Mouse (Mus musculus) neural tube, embryonic 12.5 days (tissue): Measurements from ENCODE around the gene Chrne. TPM values are rescaled to one million over a fixed set of nuclear protein-coding genes. Genes with fewer than 3 reads are reported as not detected.

ENCODE experiments used
- ATAC-seq: fragments of 200-750 bp; cut with Nextera tagmentation; 2 replicates; pipeline ENCODE4 v1.8.0; 2017; ENCODE audit warnings: low read depth, mild to moderate bottlenecking, moderate TSS enrichment, moderate library complexity; ENCODE audit not compliant: low FRiP score
- H3K27ac ChIP-seq: fragments of 300-500 bp; sonication (generic); 2 replicates; pipeline ENCODE4 v1.5.1; 2016
- H3K27me3 ChIP-seq: fragments of 300-500 bp; sonication (generic); replicated peaks from 2 replicates; pipeline ENCODE4 v1.6.1; 2016; ENCODE audit warnings: mild to moderate bottlenecking
- H3K36me3 ChIP-seq: fragments of 300-500 bp; sonication (generic); 2 replicates; pipeline ENCODE4 v1.6.1; 2016; ENCODE audit warnings: mild to moderate bottlenecking
- H3K4me1 ChIP-seq: fragments of 300-500 bp; sonication (generic); 2 replicates; pipeline ENCODE4 v1.6.1; 2016
- H3K4me2 ChIP-seq: fragments of 300-500 bp; sonication (generic); replicated peaks from 2 replicates; pipeline ENCODE4 v1.6.1; 2016; ENCODE audit warnings: mild to moderate bottlenecking
- H3K4me3 ChIP-seq: fragments of 300-500 bp; sonication (generic); 2 replicates; pipeline ENCODE4 v1.5.1; 2016
- H3K9ac ChIP-seq: fragments of 300-500 bp; sonication (generic); 2 replicates; pipeline ENCODE4 v1.6.1; 2016; ENCODE audit warnings: mild to moderate bottlenecking
- H3K9me3 ChIP-seq: fragments of 300-500 bp; sonication (generic); 2 replicates; pipeline ENCODE4 v1.6.1; 2016; ENCODE audit warnings: mild to moderate bottlenecking
- WGBS: fragments of 180-500 bp; shearing (Covaris S2); methylation state at CpG from one replicate; pipeline ENCODE4 v1.1.7; 2016; 5-methylcytosine and 5-hydroxymethylcytosine counted together
- polyA plus RNA-seq: library from polyadenylated mRNA; unstranded; fragments of >200 nt; fragmentation: Nextera tagmentation; extraction: Ambion mirVana; gene quantifications from 2 replicates; pipeline ENCODE4 v1.2.1, GENCODE M21; 2016

The Chrne gene
- polyA plus RNA-seq, 1 experiment from 2014 or later, result not detected

GRCm38 (mm10) chr11:70615516-70616093 lies 3.4 kb downstream of the Chrne start, which contains the start of gene 4930544D05Rik:
Gene 4930544D05Rik (plus strand): TSS chr11:70615848.
- H3K27me3 ChIP-seq, result peaks cover 13% of the 10 kb centered on the region; the same call in 1 of the 2 replicates
- WGBS, result 15% methylated on average over 21 of the region's 21 CpGs
- peaks cover 7% of the 10 kb centered on the region for H3K4me1 ChIP-seq
- peak within 1 kb of the TSS; percentile 58 for H3K4me2 ChIP-seq
- peaks cover 26% of the 10 kb centered on the region for H3K36me3 ChIP-seq
- peak within 1 kb of the TSS; percentile 8; the same call in 1 of the 2 replicates for H3K4me3 ChIP-seq
- no peak within 1 kb of the TSS for H3K27ac ChIP-seq
- H3K9me3 ChIP-seq, result no peaks in the 10 kb centered on the region
- 0 out of 2 replicates have a peak within 1 kb of the TSS, but pooled peaks have one; percentile 29 for H3K9ac ChIP-seq
- ATAC-seq, result no peak

GRCm38 (mm10) chr11:70615074-70615473 lies 3.9 kb downstream of the Chrne start:
- 3% methylated on average over 17 of the region's 17 CpGs for WGBS
- peak; percentile 50; the same call in 1 of the 2 replicates for ATAC-seq
- Histone ChIP-seq H3K27ac (no peak overlapping the region), H3K9ac (0 out of 2 replicates have a peak overlapping the region, but pooled peaks have one; percentile 29), H3K36me3 (peaks cover 32% of the 10 kb centered on the region), H3K4me1 (peaks cover 7% of the 10 kb centered on the region), H3K4me2 (peak overlapping the region; percentile 58), H3K9me3 (no peaks in the 10 kb centered on the region), H3K27me3 (peaks cover 13% of the 10 kb centered on the region; the same call in 1 of the 2 replicates), H3K4me3 (peak overlapping the region; percentile 8; the same call in 1 of the 2 replicates)

GRCm38 (mm10) chr11:70612505-70612904 lies 6.5 kb downstream of the Chrne start:
- H3K27me3 ChIP-seq, result peaks cover 13% of the 10 kb centered on the region; the same call in 1 of the 2 replicates
- H3K4me1 ChIP-seq, result peaks cover 7% of the 10 kb centered on the region
- WGBS, result 82% methylated on average over 7 of the region's 7 CpGs
- no peak overlapping the region for H3K4me2 ChIP-seq
- peaks cover 57% of the 10 kb centered on the region for H3K36me3 ChIP-seq
- H3K4me3 ChIP-seq, result no peak overlapping the region
- no peaks in the 10 kb centered on the region for H3K9me3 ChIP-seq
- no peak overlapping the region for H3K27ac ChIP-seq
- ATAC-seq, result no peak
- H3K9ac ChIP-seq, result no peak overlapping the region

- Histone ChIP-seq H3K27ac (no peak overlapping the region), H3K4me2 (no peak overlapping the region), H3K4me1 (peaks cover 8% of the 10 kb centered on the region), H3K9me3 (no peaks in the 10 kb centered on the region), H3K9ac (no peak overlapping the region), H3K4me3 (no peak overlapping the region), H3K36me3 (peaks cover 75% of the 10 kb centered on the region), H3K27me3 (peaks cover 7% of the 10 kb centered on the region; the same call in 1 of the 2 replicates)
- 86% methylated on average over 4 of the region's 4 CpGs for WGBS
- no peak for ATAC-seq
Observed at GRCm38 (mm10) chr11:70610752-70611151, 8.3 kb downstream of the Chrne start.

GRCm38 (mm10) chr11:70608381-70609066 lies 10.5 kb downstream of the Chrne start:
- Histone ChIP-seq H3K9me3 (no peaks in the 10 kb centered on the region), H3K4me2 (no peak overlapping the region), H3K27ac (no peak overlapping the region), H3K4me3 (no peak overlapping the region), H3K27me3 (no peaks in the 10 kb centered on the region), H3K4me1 (0 out of 2 replicates have a peak, but pooled peaks cover 2% of the 10 kb centered on the region), H3K36me3 (peaks cover 95% of the 10 kb centered on the region), H3K9ac (no peak overlapping the region)
- WGBS, result 91% methylated on average over 26 of the region's 26 CpGs
- ATAC-seq, result no peak

- no peak for ATAC-seq
- WGBS, result 93% methylated on average over 9 of the region's 9 CpGs
- 0 out of 2 replicates have a peak, but pooled peaks cover 2% of the 10 kb centered on the region for H3K4me1 ChIP-seq
- H3K9ac ChIP-seq, result no peak overlapping the region
- no peaks in the 10 kb centered on the region for H3K27me3 ChIP-seq
- H3K27ac ChIP-seq, result no peak overlapping the region
- H3K9me3 ChIP-seq, result no peaks in the 10 kb centered on the region
- peaks cover 86% of the 10 kb centered on the region for H3K36me3 ChIP-seq
- no peak overlapping the region for H3K4me2 ChIP-seq
- H3K4me3 ChIP-seq, result no peak overlapping the region
Observed at GRCm38 (mm10) chr11:70607611-70608010, 11.4 kb downstream of the Chrne start.

- H3K36me3 ChIP-seq, result peaks cover 86% of the 10 kb centered on the region
- no peak overlapping the region for H3K4me2 ChIP-seq
- no peaks in the 10 kb centered on the region for H3K27me3 ChIP-seq
- H3K9me3 ChIP-seq, result no peaks in the 10 kb centered on the region
- H3K9ac ChIP-seq, result no peak overlapping the region
- 0 out of 2 replicates have a peak, but pooled peaks cover 2% of the 10 kb centered on the region for H3K4me1 ChIP-seq
- WGBS, result 80% methylated on average over 12 of the region's 12 CpGs
- no peak overlapping the region for H3K4me3 ChIP-seq
- no peak for ATAC-seq
- no peak overlapping the region for H3K27ac ChIP-seq
Observed at GRCm38 (mm10) chr11:70606717-70607116, 12.3 kb downstream of the Chrne start.

- Histone ChIP-seq H3K27me3 (no peaks in the 10 kb centered on the region), H3K36me3 (peaks cover 76% of the 10 kb centered on the region), H3K9me3 (no peaks in the 10 kb centered on the region), H3K4me1 (0 out of 2 replicates have a peak, but pooled peaks cover 2% of the 10 kb centered on the region), H3K9ac (no peak overlapping the region), H3K4me3 (no peak overlapping the region), H3K4me2 (no peak overlapping the region), H3K27ac (no peak overlapping the region)
- 72% methylated on average over 14 of the region's 14 CpGs for WGBS
- ATAC-seq, result no peak
Observed at GRCm38 (mm10) chr11:70605024-70605566, 13.9 kb downstream of the Chrne start.

- no peak overlapping the region for H3K4me3 ChIP-seq
- H3K27me3 ChIP-seq, result no peaks in the 10 kb centered on the region
- H3K9ac ChIP-seq, result no peak overlapping the region
- ATAC-seq, result no peak
- H3K4me1 ChIP-seq, result peaks cover 9% of the 10 kb centered on the region; the same call in 1 of the 2 replicates
- H3K4me2 ChIP-seq, result no peak overlapping the region
- no peak overlapping the region for H3K27ac ChIP-seq
- no peaks in the 10 kb centered on the region for H3K9me3 ChIP-seq
- WGBS, result 92% methylated on average over 9 of the region's 9 CpGs
- peaks cover 29% of the 10 kb centered on the region for H3K36me3 ChIP-seq
Observed at GRCm38 (mm10) chr11:70598451-70598953, 20.5 kb downstream of the Chrne start.

- no peaks in the 10 kb centered on the region for H3K27me3 ChIP-seq
- H3K4me3 ChIP-seq, result no peak overlapping the region
- 89% methylated on average over 6 of the region's 6 CpGs for WGBS
- H3K9ac ChIP-seq, result no peak overlapping the region
- peaks cover 9% of the 10 kb centered on the region; the same call in 1 of the 2 replicates for H3K4me1 ChIP-seq
- H3K9me3 ChIP-seq, result no peaks in the 10 kb centered on the region
- no peak overlapping the region for H3K27ac ChIP-seq
- ATAC-seq, result no peak
- H3K36me3 ChIP-seq, result peaks cover 29% of the 10 kb centered on the region
- no peak overlapping the region for H3K4me2 ChIP-seq
Observed at GRCm38 (mm10) chr11:70597301-70597700, 21.7 kb downstream of the Chrne start.

- ATAC-seq, result no peak
- H3K27ac ChIP-seq, result no peak overlapping the region
Observed at GRCm38 (mm10) chr11:70596094-70596493, 22.9 kb downstream of the Chrne start.

GRCm38 (mm10) chr11:70595638-70596037 lies 23.4 kb downstream of the Chrne start:
- WGBS, result 84% methylated on average over 2 of the region's 2 CpGs

More at GRCm38 (mm10) chr11:70596094-70596493, 22.9 kb downstream of the Chrne start:
- no peak overlapping the region for H3K4me3 ChIP-seq
- no peaks in the 10 kb centered on the region for H3K27me3 ChIP-seq
- no peak overlapping the region for H3K9ac ChIP-seq
- WGBS, result 68% methylated on average over 4 of the region's 4 CpGs
- peaks cover 18% of the 10 kb centered on the region for H3K36me3 ChIP-seq
- no peaks in the 10 kb centered on the region for H3K9me3 ChIP-seq
- peaks cover 9% of the 10 kb centered on the region; the same call in 1 of the 2 replicates for H3K4me1 ChIP-seq
- H3K4me2 ChIP-seq, result no peak overlapping the region

More at GRCm38 (mm10) chr11:70595638-70596037, 23.4 kb downstream of the Chrne start:
- Histone ChIP-seq H3K9me3 (no peaks in the 10 kb centered on the region), H3K27me3 (no peaks in the 10 kb centered on the region), H3K4me1 (peaks cover 9% of the 10 kb centered on the region; the same call in 1 of the 2 replicates), H3K4me2 (no peak overlapping the region), H3K4me3 (no peak overlapping the region), H3K36me3 (peaks cover 18% of the 10 kb centered on the region), H3K27ac (no peak overlapping the region), H3K9ac (no peak overlapping the region)
- no peak for ATAC-seq
